Mouse (Mus musculus) CH12.LX (cell line): ENCODE measurements around the gene Pdk1. TPM values are rescaled to one million over a fixed set of nuclear protein-coding genes. Genes with fewer than 3 reads are reported as not detected.

Experiments
- DNase-seq: peaks from one replicate; pipeline ENCODE4 v3.0.0-alpha.2; 2013; ENCODE audit errors: extremely low read depth
- H3K27ac ChIP-seq: 2 replicates; pipeline ENCODE4 v1.5.1; 2012; ENCODE audit warnings: low read depth, mild to moderate bottlenecking, control low read depth, moderate library complexity; ENCODE audit not compliant: insufficient read depth
- H3K27me3 ChIP-seq: replicated peaks from 2 replicates; pipeline ENCODE3; 2012; ENCODE audit warnings: inconsistent platforms
- H3K36me3 ChIP-seq, 2 experiments: replicated peaks in 1 of 2; 2 replicates each; pipeline versions ENCODE3 to v1.6.1; 2012; ENCODE audit warnings: inconsistent platforms in 1 of 2, low read length in 1 of 2, mild to moderate bottlenecking in 1 of 2, mixed read lengths in 1 of 2, moderate library complexity in 1 of 2; ENCODE audit not compliant: control insufficient read depth in 1 of 2, insufficient read depth in 1 of 2
- H3K4me1 ChIP-seq, 2 experiments: 2 replicates each; pipeline ENCODE4 v1.6.1; 2012; ENCODE audit warnings: inconsistent platforms in 1 of 2, moderate library complexity in 1 of 2; ENCODE audit not compliant: insufficient read depth in 2 of 2, control insufficient read depth in 1 of 2
- H3K4me2 ChIP-seq: 2 replicates; pipeline ENCODE4 v1.6.1; 2012; ENCODE audit warnings: low read depth, mild to moderate bottlenecking, control low read depth; ENCODE audit not compliant: poor library complexity, insufficient read depth, severe bottlenecking
- H3K4me3 ChIP-seq, 3 experiments: fragments of 150-350 bp in 1 of 3; sonication (generic) in 1 of 3; replicated peaks in 1 of 3; 2 replicates each; pipeline versions ENCODE3 to v1.5.1; 2011 to 2012; ENCODE audit warnings: low read depth in 2 of 3, low read length in 2 of 3, mild to moderate bottlenecking in 2 of 3, moderate library complexity in 2 of 3, control low read depth in 1 of 3, improper control_type of control experiment in 1 of 3, inconsistent platforms in 1 of 3, mixed read lengths in 1 of 3; ENCODE audit not compliant: poor library complexity in 1 of 3
- H3K79me2 ChIP-seq: replicated peaks from 2 replicates; pipeline ENCODE4 v1.6.1; 2012; ENCODE audit warnings: mild to moderate bottlenecking, moderate library complexity; ENCODE audit not compliant: control insufficient read depth, poor library complexity, insufficient read depth, severe bottlenecking; ENCODE audit errors: extremely low read depth
- H3K9ac ChIP-seq: 2 replicates; pipeline ENCODE4 v1.6.1; 2012; ENCODE audit warnings: low read depth, mild to moderate bottlenecking, control low read depth, moderate library complexity; ENCODE audit not compliant: insufficient read depth
- H3K9me3 ChIP-seq: replicated peaks from 2 replicates; pipeline ENCODE3; 2012; ENCODE audit warnings: low read length, inconsistent platforms, mixed read lengths
- BHLHE40 ChIP-seq: IDR thresholded peaks from 2 replicates; pipeline ENCODE4 v1.6.1; 2011; ENCODE audit warnings: mild to moderate bottlenecking, low read depth, low read length, improper control_type of control experiment
- CHD2 ChIP-seq: IDR thresholded peaks from 2 replicates; pipeline ENCODE4 v1.6.1; 2011; ENCODE audit warnings: low read length, improper control_type of control experiment
- E2F4 ChIP-seq: IDR thresholded peaks from 2 replicates; pipeline ENCODE4 v1.6.1; 2011; ENCODE audit warnings: low read depth, low read length, improper control_type of control experiment; ENCODE audit not compliant: insufficient replicate concordance
- GABPA ChIP-seq: IDR thresholded peaks from 2 replicates; pipeline ENCODE4 v1.6.1; 2012; ENCODE audit warnings: low read depth, low read length, improper control_type of control experiment, inconsistent platforms; ENCODE audit not compliant: insufficient replicate concordance
- HCFC1 ChIP-seq: IDR thresholded peaks from 2 replicates; pipeline ENCODE4 v1.6.1; 2012; ENCODE audit warnings: low read depth, mild to moderate bottlenecking, inconsistent platforms, low read length, improper control_type of control experiment
- JUN ChIP-seq: IDR thresholded peaks from 2 replicates; pipeline ENCODE4 v1.6.1; 2011; ENCODE audit warnings: low read depth, mild to moderate bottlenecking, low read length, improper control_type of control experiment, moderate library complexity; ENCODE audit not compliant: insufficient read depth
- JUND ChIP-seq: conservative IDR thresholded peaks from 2 replicates; pipeline ENCODE4 v1.6.1; 2011; ENCODE audit warnings: low read depth, low read length, improper control_type of control experiment
- KAT2A ChIP-seq: IDR thresholded peaks from 2 replicates; pipeline ENCODE4 v1.6.1; 2012; ENCODE audit warnings: low read length, improper control_type of control experiment, inconsistent platforms; ENCODE audit not compliant: insufficient replicate concordance
- MAFK ChIP-seq: IDR thresholded peaks from 2 replicates; pipeline ENCODE4 v1.6.1; 2011; ENCODE audit warnings: low read length, improper control_type of control experiment; ENCODE audit not compliant: insufficient replicate concordance
- MAX ChIP-seq: IDR thresholded peaks from 2 replicates; pipeline ENCODE4 v1.6.1; 2011; ENCODE audit warnings: low read length, improper control_type of control experiment
- MAZ ChIP-seq: IDR thresholded peaks from 2 replicates; pipeline ENCODE4 v1.6.1; 2012; ENCODE audit warnings: low read depth, mild to moderate bottlenecking, inconsistent platforms, low read length, improper control_type of control experiment, moderate library complexity
- MEF2A ChIP-seq: IDR thresholded peaks from 2 replicates; pipeline ENCODE4 v1.6.1; 2014; ENCODE audit warnings: low read depth, mild to moderate bottlenecking, inconsistent platforms, low read length, improper control_type of control experiment, borderline replicate concordance
- NELFE ChIP-seq: IDR thresholded peaks from 2 replicates; pipeline ENCODE4 v1.6.1; 2011; ENCODE audit warnings: low read depth, low read length, improper control_type of control experiment
- NRF1 ChIP-seq: IDR thresholded peaks from 2 replicates; pipeline ENCODE4 v1.6.1; 2014; ENCODE audit warnings: low read depth, mild to moderate bottlenecking, inconsistent platforms, low read length, improper control_type of control experiment, moderate library complexity
- PAX5 ChIP-seq: IDR thresholded peaks from 2 replicates; pipeline ENCODE4 v1.6.1; 2012; ENCODE audit warnings: low read length, inconsistent platforms, mixed read lengths
- POLR2A ChIP-seq: IDR thresholded peaks from 2 replicates; pipeline ENCODE4 v1.6.1; 2011; ENCODE audit warnings: low read depth, mild to moderate bottlenecking, improper control_type of control experiment, low read length
- POLR2AphosphoS2 ChIP-seq: IDR thresholded peaks from 2 replicates; pipeline ENCODE4 v1.6.1; 2011; ENCODE audit warnings: low read depth, low read length, improper control_type of control experiment
- SMC3 ChIP-seq: IDR thresholded peaks from 2 replicates; pipeline ENCODE4 v1.6.1; 2011; ENCODE audit warnings: low read depth, low read length, improper control_type of control experiment
- TBP ChIP-seq: conservative IDR thresholded peaks from 2 replicates; pipeline ENCODE4 v1.6.1; 2011; ENCODE audit warnings: low read depth, low read length, improper control_type of control experiment
- TCF12 ChIP-seq: IDR thresholded peaks from 2 replicates; pipeline ENCODE4 v1.6.1; 2014; ENCODE audit warnings: low read depth, mild to moderate bottlenecking, inconsistent platforms, low read length, improper control_type of control experiment
- UBTF ChIP-seq: IDR thresholded peaks from 2 replicates; pipeline ENCODE4 v1.6.1; 2012; ENCODE audit warnings: low read depth, mild to moderate bottlenecking, inconsistent platforms, low read length, improper control_type of control experiment, moderate library complexity
- USF1 ChIP-seq: IDR thresholded peaks from 2 replicates; pipeline ENCODE4 v1.6.1; 2014; ENCODE audit warnings: low read depth, mild to moderate bottlenecking, inconsistent platforms, low read length, improper control_type of control experiment
- USF2 ChIP-seq: conservative IDR thresholded peaks from 2 replicates; pipeline ENCODE4 v1.6.1; 2011; ENCODE audit warnings: low read depth, low read length, improper control_type of control experiment
- ZC3H11A ChIP-seq: IDR thresholded peaks from 2 replicates; pipeline ENCODE4 v1.6.1; 2012; ENCODE audit warnings: low read depth, mild to moderate bottlenecking, inconsistent platforms, low read length, improper control_type of control experiment
- ZNF384 ChIP-seq: IDR thresholded peaks from 2 replicates; pipeline ENCODE4 v1.6.1; 2012; ENCODE audit warnings: low read depth, low read length, improper control_type of control experiment, inconsistent platforms
- dilution Hi-C: fragments of 300-500 bp; cut with MboI; formaldehyde crosslinking; loops from 2 replicates; pipeline ENCODE4 v1.14.3; 2020; ENCODE audit warnings: low sequenced_read_pairs; ENCODE audit not compliant: extremely low pct_unique_long_range_greater_than_20kb, extremely low pct_ligation_motif_present
- in situ Hi-C: fragments of 300-500 bp; cut with MboI; formaldehyde crosslinking; loops from 3 replicates; pipeline ENCODE4 v1.14.3; 2019; ENCODE audit warnings: low sequenced_read_pairs, low pct_ligation_motif_present, low pct_unique_long_range_greater_than_20kb, mixed read lengths
- polyA plus RNA-seq: library from polyadenylated mRNA; unstranded; fragments of >175 nt; gene quantifications from 2 replicates; pipeline ENCODE4 v1.2.1, GENCODE M21; 2012; ENCODE audit warnings: low read depth; ENCODE audit not compliant: insufficient read length
- total RNA-seq, 2 experiments: library from RNA; depleted of rRNA; stranded (reverse); fragments of 300-350 nt in 1 of 2; fragments of >200 nt in 1 of 2; gene quantifications; 2 replicates each; pipeline ENCODE4 v1.2.3; 2012 to 2014

The Pdk1 gene
- total and polyA plus RNA-seq, 3 experiments: 35.9 to 78.5 (median 59.9) TPM

DNA sequence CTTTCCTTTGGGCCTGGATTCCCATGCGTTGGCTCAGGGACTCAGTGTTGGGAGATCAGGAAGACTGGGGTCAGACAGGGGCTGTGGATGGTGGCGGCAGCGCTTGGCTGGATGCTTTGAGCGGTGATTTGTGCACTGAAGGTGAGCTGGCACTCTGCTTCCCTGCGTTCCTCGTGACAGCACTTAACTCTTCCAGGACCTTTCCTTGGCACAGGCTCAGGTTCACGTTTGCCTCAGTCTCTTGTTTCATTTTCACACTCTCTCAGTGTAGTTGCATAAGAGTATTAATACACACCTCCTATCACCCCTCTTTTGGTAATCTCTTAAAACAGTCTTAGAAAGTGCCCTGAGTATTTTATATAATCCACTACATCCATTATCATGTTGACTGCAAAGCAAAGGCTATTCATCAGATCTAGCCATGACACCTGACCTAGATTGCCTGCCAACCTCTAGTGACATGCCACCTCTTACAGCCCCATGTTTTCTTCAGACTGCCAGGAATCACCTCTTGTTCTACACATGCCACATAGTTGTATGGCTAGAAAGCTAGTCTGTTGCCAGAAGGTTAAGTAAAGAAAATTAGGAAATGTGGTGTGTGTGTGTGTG lies 19.8 kb downstream of the Pdk1 start:
- Histone ChIP-seq H3K79me2 (no peaks in the 10 kb centered on the region), H3K27me3 (no peaks in the 10 kb centered on the region), H3K27ac (no peak overlapping the region), H3K4me1 (no peaks in the 10 kb centered on the region), H3K36me3 (peaks cover 8 to 57% of the 10 kb centered on the region in 2 experiments), H3K9me3 (no peaks in the 10 kb centered on the region), H3K9ac (no peak overlapping the region), H3K4me2 (no peak overlapping the region), H3K4me3 (no peak overlapping the region)
- TF ChIP-seq ZC3H11A: no peak
- no peak for TF ChIP-seq MAFK
- no peak for TF ChIP-seq USF2
- no peak for TF ChIP-seq UBTF
- TF ChIP-seq ZNF384: no peak
- no peak for TF ChIP-seq NRF1
- no peak for TF ChIP-seq POLR2A
- TF ChIP-seq HCFC1: no peak
- no peak for TF ChIP-seq PAX5
- no peak for TF ChIP-seq MAZ
- no peak for TF ChIP-seq POLR2AphosphoS2
- in situ Hi-C loops: no loop called here
- dilution Hi-C loops: no loop called here
- no peak for DNase-seq

DNA sequence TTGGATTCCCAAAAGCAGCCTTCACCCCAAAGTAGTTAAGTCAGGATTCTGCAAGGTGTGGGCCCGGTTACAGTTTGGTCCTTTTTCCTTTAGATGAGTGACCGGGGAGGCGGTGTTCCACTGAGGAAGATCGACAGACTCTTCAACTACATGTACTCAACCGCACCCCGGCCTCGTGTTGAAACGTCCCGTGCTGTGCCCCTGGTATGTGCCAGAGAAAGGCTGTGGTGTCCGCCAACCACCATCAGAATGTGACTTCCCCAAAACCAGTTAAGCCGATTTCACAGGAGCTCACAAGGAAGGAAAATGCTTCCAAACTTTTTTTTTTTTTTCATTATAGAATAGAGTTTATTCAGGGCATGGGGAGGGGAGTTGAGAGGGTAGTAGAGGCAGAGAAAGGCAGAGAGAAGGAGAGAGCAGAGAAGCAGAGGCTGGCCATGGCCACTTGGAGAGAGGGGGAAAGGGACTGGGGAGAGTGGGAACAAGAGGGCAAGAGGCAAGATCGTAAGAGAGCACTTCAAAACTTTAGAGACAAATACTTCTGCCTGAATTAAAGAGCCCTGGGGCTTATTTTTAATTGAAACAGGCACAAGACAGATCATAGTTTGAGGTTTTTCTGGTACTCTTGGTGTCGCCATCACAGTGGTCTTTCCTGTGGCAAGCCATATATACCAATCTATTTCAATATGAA lies 22.7 kb downstream of the Pdk1 start:
- H3K4me3 ChIP-seq: no peak overlapping the region
- no peak overlapping the region for H3K9ac ChIP-seq
- H3K9me3 ChIP-seq: no peaks in the 10 kb centered on the region
- H3K27ac ChIP-seq: no peak overlapping the region
- H3K27me3 ChIP-seq: no peaks in the 10 kb centered on the region
- no peaks in the 10 kb centered on the region for H3K4me1 ChIP-seq
- TF ChIP-seq NRF1 (no peak), POLR2AphosphoS2 (no peak), KAT2A (no peak), POLR2A (no peak), MEF2A (no peak), CHD2 (no peak), MAX (no peak), BHLHE40 (no peak), PAX5 (no peak), NELFE (no peak), HCFC1 (no peak), JUND (no peak), TBP (no peak), USF1 (no peak), TCF12 (no peak), JUN (no peak), UBTF (no peak), E2F4 (no peak), SMC3 (no peak), GABPA (no peak)
- dilution Hi-C loops (no loop called here), in situ Hi-C loops (no loop called here)
- H3K36me3 ChIP-seq: peaks cover 4 to 53% of the 10 kb centered on the region in 2 experiments
- no peak overlapping the region for H3K4me2 ChIP-seq
- no peaks in the 10 kb centered on the region for H3K79me2 ChIP-seq
- DNase-seq: no peak
